Mouse (Mus musculus) cortical plate, adult 2 months (tissue): ENCODE data around the gene Fbln2.

Experiments
- CTCF ChIP-seq: fragments of 200-500 bp; IDR thresholded peaks from 2 replicates; pipeline ENCODE4 v1.5.1; 2011; ENCODE audit warnings: mild to moderate bottlenecking, control low read depth, low read length; ENCODE audit not compliant: insufficient read depth; ENCODE audit errors: extremely low read depth
- POLR2A ChIP-seq: fragments of 200-500 bp; IDR thresholded peaks from 2 replicates; pipeline ENCODE4 v1.6.1; 2011; ENCODE audit warnings: mild to moderate bottlenecking, low read length, control low read depth; ENCODE audit not compliant: insufficient read depth; ENCODE audit errors: extremely low read depth

- TF ChIP-seq CTCF (no peak), POLR2A (no peak)
Measured at GRCm38 (mm10) chr6:91186934-91187333, 25.3 kb upstream of the Fbln2 start.
